Comparison of ENCODE assay signal across 9 mouse cellular contexts in the genomic region with DNA sequence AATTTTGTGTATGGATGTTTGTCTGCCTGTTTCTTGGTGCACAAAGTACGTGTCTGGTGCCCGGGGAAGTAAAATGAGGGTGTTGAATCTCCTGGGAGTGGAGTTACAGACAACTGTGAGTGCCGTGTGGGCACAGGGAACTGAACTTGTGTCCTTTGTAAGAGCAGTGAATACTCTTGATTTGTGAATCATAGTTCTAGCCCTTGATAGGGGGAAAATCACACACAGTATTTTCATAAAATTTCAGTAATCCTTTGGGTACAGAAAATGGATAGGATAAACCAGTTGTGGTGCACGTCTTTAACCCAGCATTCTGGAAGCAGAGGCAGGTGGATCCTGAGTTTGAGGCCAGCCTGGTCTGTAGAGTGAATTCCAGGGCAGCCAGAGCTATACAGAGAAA. TPM values are rescaled to one million over a fixed set of nuclear protein-coding genes. Genes with fewer than 3 reads are reported as not detected.
DNase-seq lines count a peak whose midpoint lies in the region; ATAC-seq and TF ChIP-seq lines count a peak whose summit lies in the region.
"Had no signal": no experiment of that assay in that cellular context is flagged by ENCODE, and none has a peak within 500 bp of the region (broad histone marks: within the 10 kb centered on the region; RNA-seq: fewer than 3 reads in every experiment).

No protein-coding gene starts in this region.

- no peaks in the 10 kb centered on the region for H3K9me3 ChIP-seq in heart, postnatal 0 days (replicated peaks; ENCODE audit: control insufficient read depth, low read length)
- no peaks in the 10 kb centered on the region for H3K9me3 ChIP-seq in embryonic facial prominence, embryonic 13.5 days
- no peaks in the 10 kb centered on the region for H3K9me3 ChIP-seq in intestine, postnatal 0 days (ENCODE audit: control insufficient read depth)
- no peaks in the 10 kb centered on the region for H3K9me3 ChIP-seq in neural tube, embryonic 12.5 days

- H3K4me2 ChIP-seq in heart, postnatal 0 days (ENCODE audit: low read depth, low read length): no peak overlapping the region
- H3K4me2 ChIP-seq in embryonic facial prominence, embryonic 13.5 days: peak overlapping the region; percentile 68
- H3K4me2 ChIP-seq in intestine, postnatal 0 days (replicated peaks; ENCODE audit: low read depth): peak overlapping the region; percentile 65
- H3K4me2 ChIP-seq in neural tube, embryonic 12.5 days (replicated peaks): peak overlapping the region; percentile 69

- peaks cover under 1% of the 10 kb centered on the region; the same call in 1 of the 2 replicates for H3K36me3 ChIP-seq in heart, postnatal 0 days (replicated peaks; ENCODE audit: control insufficient read depth, insufficient read depth, low read length)
- peaks cover under 1% of the 10 kb centered on the region for H3K36me3 ChIP-seq in embryonic facial prominence, embryonic 13.5 days
- peaks cover under 1% of the 10 kb centered on the region; the same call in 1 of the 2 replicates for H3K36me3 ChIP-seq in intestine, postnatal 0 days (ENCODE audit: control insufficient read depth, insufficient read depth)
- peaks cover under 1% of the 10 kb centered on the region; the same call in 1 of the 2 replicates for H3K36me3 ChIP-seq in neural tube, embryonic 12.5 days

- no peak for TF ChIP-seq EP300 in heart, postnatal 0 days (IDR thresholded peaks at IDR 0.05; ENCODE audit: low read depth)

- no peaks in the 10 kb centered on the region for H3K27me3 ChIP-seq in heart, postnatal 0 days (ENCODE audit: control insufficient read depth, insufficient read depth, low read length)
- H3K27me3 ChIP-seq in embryonic facial prominence, embryonic 13.5 days: no peaks in the 10 kb centered on the region
- H3K27me3 ChIP-seq in intestine, postnatal 0 days (replicated peaks; ENCODE audit: control insufficient read depth, insufficient read depth, low read length): no peaks in the 10 kb centered on the region
- no peaks in the 10 kb centered on the region for H3K27me3 ChIP-seq in neural tube, embryonic 12.5 days (replicated peaks)

- H3K9ac ChIP-seq in heart, postnatal 0 days (replicated peaks; ENCODE audit: low read depth, low read length): 0 out of 2 replicates have a peak overlapping the region, but pooled peaks have one; percentile 89
- peak overlapping the region; percentile 96 for H3K9ac ChIP-seq in embryonic facial prominence, embryonic 13.5 days
- peak overlapping the region; percentile 85; the same call in 1 of the 2 replicates for H3K9ac ChIP-seq in intestine, postnatal 0 days (ENCODE audit: low read depth, low read length)
- H3K9ac ChIP-seq in neural tube, embryonic 12.5 days: no peak overlapping the region

- TF ChIP-seq CTCF in heart, postnatal 0 days (IDR thresholded peaks at IDR 0.05; ENCODE audit: low read depth): no peak
- no peak for TF ChIP-seq CTCF in intestine, postnatal 0 days (IDR thresholded peaks at IDR 0.05; ENCODE audit: low read depth)

- H3K27ac ChIP-seq in heart, postnatal 0 days (ENCODE audit: low read depth): no peak overlapping the region
- H3K27ac ChIP-seq in embryonic facial prominence, embryonic 13.5 days: no peak overlapping the region
- H3K27ac ChIP-seq in intestine, postnatal 0 days (ENCODE audit: low read depth, low read length): peak overlapping the region; percentile 93
- no peak overlapping the region for H3K27ac ChIP-seq in neural tube, embryonic 12.5 days

- H3K4me1 ChIP-seq in heart, postnatal 0 days (ENCODE audit: control insufficient read depth, insufficient read depth): peaks cover 6% of the 10 kb centered on the region; the same call in 1 of the 2 replicates
- H3K4me1 ChIP-seq in embryonic facial prominence, embryonic 13.5 days: peaks cover 9% of the 10 kb centered on the region
- no peaks in the 10 kb centered on the region for H3K4me1 ChIP-seq in intestine, postnatal 0 days (replicated peaks; ENCODE audit: control insufficient read depth, insufficient read depth, low read length)
- H3K4me1 ChIP-seq in neural tube, embryonic 12.5 days: peaks cover 6% of the 10 kb centered on the region

- WGBS in heart, postnatal 0 days: 74% methylated on average over 4 of the region's 4 CpGs
- WGBS in embryonic facial prominence, embryonic 13.5 days: 64% methylated on average over 4 of the region's 4 CpGs
- 58% methylated on average over 4 of the region's 4 CpGs for WGBS in intestine, postnatal 0 days
- WGBS in neural tube, embryonic 12.5 days: 82% methylated on average over 4 of the region's 4 CpGs

- H3K4me3 ChIP-seq in heart, postnatal 0 days (ENCODE audit: low read depth, low read length): no peak overlapping the region
- H3K4me3 ChIP-seq in embryonic facial prominence, embryonic 13.5 days: peak overlapping the region; percentile 93
- H3K4me3 ChIP-seq in intestine, postnatal 0 days (ENCODE audit: low read depth, low read length): no peak overlapping the region; the same call in 1 of the 2 replicates
- no peak overlapping the region for H3K4me3 ChIP-seq in neural tube, embryonic 12.5 days

- no peak for DNase-seq in heart, postnatal 0 days (ENCODE audit: low spot score)
- no peak for DNase-seq in heart, adult 18-20 months
- no peak for DNase-seq in ovary, adult 18-20 months (ENCODE audit: low spot score)
- no peak for DNase-seq in yolk sac, embryonic 10.5 days (ENCODE audit: low spot score)
- DNase-seq: kidney, adult 8-10 months had no signal

- ATAC-seq in heart, postnatal 0 days (ENCODE audit: insufficient read depth, low read depth): no peak
- no peak for ATAC-seq in embryonic facial prominence, embryonic 13.5 days (ENCODE audit: insufficient number of reproducible peaks, insufficient read depth, low FRiP score, low TSS enrichment, low read depth)
- ATAC-seq in intestine, postnatal 0 days: no peak
- ATAC-seq in neural tube, embryonic 12.5 days (ENCODE audit: low FRiP score, low read depth): no peak
- no peak for ATAC-seq in inflammation-experienced regulatory T-cells, adult 6 months

RNA-seq across cellular contexts. Expression of a gene that starts 1.4 kb away (rescaled TPM):
- 18.4 and 27.7 TPM in 2 replicates for total RNA-seq in heart, postnatal 0 days (2014; rRNA removed; ENCODE audit: low replicate concordance)
- polyA plus RNA-seq in heart, postnatal 0 days (2015; fragmentation: Nextera tagmentation; extraction: Ambion mirVana): 19.9 and 20.4 TPM in 2 replicates
- 1 to 10 TPM; 6.6 to 7.7 TPM for total RNA-seq in heart, adult 18-20 months (2021)
- 38.4 and 42.8 TPM in 2 replicates for polyA plus RNA-seq in embryonic facial prominence, embryonic 13.5 days (2015; fragmentation: Nextera tagmentation; extraction: Ambion mirVana)
- 45.7 and 47.6 TPM in 2 replicates for polyA plus RNA-seq in intestine, postnatal 0 days (2015; fragmentation: Nextera tagmentation; extraction: Ambion mirVana)
- 26.6 and 28.7 TPM in 2 replicates for polyA plus RNA-seq in neural tube, embryonic 12.5 days (2016; fragmentation: Nextera tagmentation; extraction: Ambion mirVana)
- polyA plus RNA-seq in inflammation-experienced regulatory T-cells, adult 6 months (2017; shearing (Covaris generic)): 10 to 100 TPM; 27.6 to 31.2 (median 30.9) TPM

RNA-seq across cellular contexts. Expression of a gene that starts 58.0 kb away (rescaled TPM):
- 27.0 and 29.9 TPM in 2 replicates for total RNA-seq in heart, postnatal 0 days (2014; rRNA removed; ENCODE audit: low replicate concordance)
- polyA plus RNA-seq in heart, postnatal 0 days (2015; fragmentation: Nextera tagmentation; extraction: Ambion mirVana): 10.3 and 10.5 TPM in 2 replicates
- total RNA-seq in heart, adult 18-20 months (2021): 10 to 100 TPM; 29.9 to 32.4 TPM
- polyA plus RNA-seq in embryonic facial prominence, embryonic 13.5 days (2015; fragmentation: Nextera tagmentation; extraction: Ambion mirVana): 15.6 and 20.3 TPM in 2 replicates
- 10.5 and 12.1 TPM in 2 replicates for polyA plus RNA-seq in intestine, postnatal 0 days (2015; fragmentation: Nextera tagmentation; extraction: Ambion mirVana)
- 55.9 TPM in 2 replicates for polyA plus RNA-seq in neural tube, embryonic 12.5 days (2016; fragmentation: Nextera tagmentation; extraction: Ambion mirVana)
- polyA plus RNA-seq in inflammation-experienced regulatory T-cells, adult 6 months (2017; shearing (Covaris generic)): 10 to 100 TPM in 2 of 3 experiments, 1 to 10 TPM in 1; 8.6 to 12.0 (median 11.1) TPM
